Mouse (Mus musculus) intestine, embryonic 14.5 days (tissue): Measurements from ENCODE around the gene Pank4. TPM values are rescaled to one million over a fixed set of nuclear protein-coding genes. Genes with fewer than 3 reads are reported as not detected.

Source experiments
- ATAC-seq: fragments of 200-750 bp; cut with Nextera tagmentation; replicated peaks from 2 replicates; pipeline ENCODE4 v1.8.0; 2017; ENCODE audit warnings: low read depth, moderate number of reproducible peaks, moderate TSS enrichment, moderate library complexity; ENCODE audit not compliant: low FRiP score, low TSS enrichment
- DNase-seq: peaks from one replicate; pipeline ENCODE4 v3.0.0-alpha.2; 2018; ENCODE audit warnings: low spot score
- H3K27ac ChIP-seq: fragments of 300-500 bp; sonication (generic); 2 replicates; pipeline ENCODE4 v1.5.1; 2014; ENCODE audit warnings: low read depth, mild to moderate bottlenecking, control low read depth
- H3K27me3 ChIP-seq: fragments of 300-500 bp; sonication (generic); replicated peaks from 2 replicates; pipeline ENCODE4 v1.6.1; 2014; ENCODE audit warnings: low read length, control low read depth; ENCODE audit not compliant: control insufficient read depth, insufficient read depth
- H3K36me3 ChIP-seq: fragments of 300-500 bp; sonication (generic); 2 replicates; pipeline ENCODE4 v1.6.1; 2014; ENCODE audit warnings: low read length, control low read depth; ENCODE audit not compliant: control insufficient read depth, insufficient read depth
- H3K4me1 ChIP-seq: fragments of 300-500 bp; sonication (generic); replicated peaks from 2 replicates; pipeline ENCODE4 v1.6.1; 2014; ENCODE audit warnings: low read length, control low read depth, mixed read lengths; ENCODE audit not compliant: control insufficient read depth, insufficient read depth
- H3K4me2 ChIP-seq: fragments of 300-500 bp; sonication (generic); 2 replicates; pipeline ENCODE4 v1.6.1; 2014; ENCODE audit warnings: low read length
- H3K4me3 ChIP-seq: fragments of 300-500 bp; sonication (generic); 2 replicates; pipeline ENCODE4 v1.5.1; 2014; ENCODE audit warnings: low read depth, low read length, control low read depth, mixed read lengths
- H3K9ac ChIP-seq: fragments of 300-500 bp; sonication (generic); 2 replicates; pipeline ENCODE4 v1.6.1; 2014; ENCODE audit warnings: mild to moderate bottlenecking, low read length
- H3K9me3 ChIP-seq: fragments of 300-500 bp; sonication (generic); 2 replicates; pipeline ENCODE4 v1.6.1; 2016; ENCODE audit warnings: low read length, control low read depth; ENCODE audit not compliant: control insufficient read depth
- WGBS: fragments of 180-500 bp; shearing (Covaris S2); extraction: QIAGEN DNeasy Blood & Tissue Kit; methylation state at CpG from one replicate; pipeline ENCODE4 v1.1.7; 2014; 5-methylcytosine and 5-hydroxymethylcytosine counted together
- polyA plus RNA-seq: library from polyadenylated mRNA; unstranded; fragments of >200 nt; fragmentation: Nextera tagmentation; extraction: Ambion mirVana; gene quantifications from 2 replicates; pipeline ENCODE4 v1.2.1, GENCODE M21; 2014

The Pank4 gene
- polyA plus RNA-seq, 1 experiment from 2014 or later: 45.4 TPM

- Histone ChIP-seq H3K4me1 (peaks cover 3% of the 10 kb centered on the region), H3K9ac (no peak overlapping the region), H3K4me2 (no peak overlapping the region), H3K27ac (no peak overlapping the region), H3K4me3 (no peak overlapping the region), H3K9me3 (no peaks in the 10 kb centered on the region), H3K27me3 (no peaks in the 10 kb centered on the region), H3K36me3 (no peaks in the 10 kb centered on the region)
- ATAC-seq (no peak), DNase-seq (no peak)
- 90% methylated on average over 11 of the region's 11 CpGs for WGBS
These were observed 60.5 kb downstream of the Pank4 start for GRCm38 (mm10) chr4:155024170-155025010.

Other genes starting within 250 kb of the Pank4 start
- 0.12 and 0.30 TPM in 2 replicates for gene Ttc34, start 126.7 kb upstream of the Pank4 start, polyA plus RNA-seq
- gene Mmel1, start 94.5 kb upstream of the Pank4 start, polyA plus RNA-seq: not detected in 2 replicates
- gene Fam213b, start 65.0 kb upstream of the Pank4 start, polyA plus RNA-seq: 37.1 and 39.8 TPM in 2 replicates
- gene Tnfrsf14, start 35.6 kb upstream of the Pank4 start, polyA plus RNA-seq: 1.5 and 1.6 TPM in 2 replicates
- 1.8 and 2.3 TPM in 2 replicates for gene Hes5, start 3.2 kb upstream of the Pank4 start, polyA plus RNA-seq
- gene Plch2, start 92.7 kb downstream of the Pank4 start, polyA plus RNA-seq: 12.8 and 13.3 TPM in 2 replicates
- 6.5 and 8.9 TPM in 2 replicates for gene Pex10, start 102.9 kb downstream of the Pank4 start, polyA plus RNA-seq
- 188 and 191 TPM in 2 replicates for gene Rer1, start 122.3 kb downstream of the Pank4 start, polyA plus RNA-seq
- 3.8 and 5.5 TPM in 2 replicates for gene Morn1, start 122.5 kb downstream of the Pank4 start, polyA plus RNA-seq